Mouse (Mus musculus) cerebellum, adult (tissue): Measurements from ENCODE around the gene Aebp2.

ENCODE experiments used
- ATAC-seq: cut with Nextera tagmentation; 2 replicates; pipeline ENCODE4 v1.9.2; 2017; ENCODE audit warnings: mild to moderate bottlenecking, moderate library complexity, mixed read lengths; ENCODE audit not compliant: insufficient number of reproducible peaks, low FRiP score, low TSS enrichment

Aebp2 gene

GRCm38 (mm10) chr6:140684403-140684802 is 61.9 kb downstream of the Aebp2 start:
- ATAC-seq: no peak

GRCm38 (mm10) chr6:140689617-140690404 is 67.3 kb downstream of the Aebp2 start:
- ATAC-seq: peak; percentile 50; the same call in 1 of the 2 replicates

GRCm38 (mm10) chr6:140692160-140692559 is 69.7 kb downstream of the Aebp2 start:
- ATAC-seq: no peak

- no peak; the same call in 1 of the 2 replicates for ATAC-seq
Measured at GRCm38 (mm10) chr6:140696192-140696879, 73.9 kb downstream of the Aebp2 start.

- ATAC-seq: no peak
Measured at GRCm38 (mm10) chr6:140697994-140698393, 75.5 kb downstream of the Aebp2 start.

GRCm38 (mm10) chr6:140698596-140698995 is 76.1 kb downstream of the Aebp2 start:
- no peak for ATAC-seq

GRCm38 (mm10) chr6:140701259-140701658 is 78.8 kb downstream of the Aebp2 start:
- ATAC-seq: no peak

GRCm38 (mm10) chr6:140705132-140705531 is 82.7 kb downstream of the Aebp2 start:
- ATAC-seq: no peak

- no peak for ATAC-seq
Measured at GRCm38 (mm10) chr6:140706056-140706455, 83.6 kb downstream of the Aebp2 start.

- ATAC-seq: no peak
Measured at GRCm38 (mm10) chr6:140708059-140708458, 85.6 kb downstream of the Aebp2 start.

- no peak for ATAC-seq
Measured at GRCm38 (mm10) chr6:140709415-140710107, 87.1 kb downstream of the Aebp2 start.

- ATAC-seq: no peak
Measured at GRCm38 (mm10) chr6:140712754-140713153, 90.3 kb downstream of the Aebp2 start.

- ATAC-seq: peak; percentile 55
Measured at GRCm38 (mm10) chr6:140714905-140715365, 92.5 kb downstream of the Aebp2 start.

GRCm38 (mm10) chr6:140722058-140722457 is 99.6 kb downstream of the Aebp2 start:
- no peak for ATAC-seq
